Mouse (Mus musculus): ENCODE data around the gene Abcb10. TPM values are rescaled to one million over a fixed set of nuclear protein-coding genes. Genes with fewer than 3 reads are reported as not detected.

The Abcb10 gene
- total and polyA plus RNA-seq, 2 experiments from 2014 or later = 17.2 to 34.5 TPM

- Histone ChIP-seq H3K27ac (ENCODE audit: low read depth) (no peak overlapping the region), H3K36me3 (replicated peaks; ENCODE audit: control insufficient read depth, insufficient read depth, low read length) (peaks cover 94% of the 10 kb centered on the region)
Observed at GRCm38 (mm10) chr8:124002546-124003108, 19.7 kb upstream of the Abcb10 start.

GRCm38 (mm10) chr8:123999568-123999967 lies 16.6 kb upstream of the Abcb10 start:
- peaks cover 89% of the 10 kb centered on the region for H3K36me3 ChIP-seq (replicated peaks; ENCODE audit: control insufficient read depth, insufficient read depth, low read length)
- H3K4me2 ChIP-seq (ENCODE audit: low read depth, low read length) = no peak overlapping the region
- peak; percentile 49 for DNase-seq (ENCODE audit: low spot score)
- H3K4me1 ChIP-seq (ENCODE audit: control insufficient read depth, insufficient read depth) = peaks cover 15% of the 10 kb centered on the region
- H3K27me3 ChIP-seq (ENCODE audit: control insufficient read depth, insufficient read depth, low read length) = no peaks in the 10 kb centered on the region
- ATAC-seq (ENCODE audit: insufficient read depth, low read depth) = peak; percentile 88
- H3K4me3 ChIP-seq (ENCODE audit: low read depth, low read length) = no peak overlapping the region
- no peak overlapping the region for H3K9ac ChIP-seq (replicated peaks; ENCODE audit: low read depth, low read length)
- 45% methylated on average over 2 of the region's 2 CpGs for WGBS
- H3K9me3 ChIP-seq (replicated peaks; ENCODE audit: control insufficient read depth, low read length) = no peaks in the 10 kb centered on the region
- TF ChIP-seq CTCF (IDR thresholded peaks at IDR 0.05; ENCODE audit: low read depth) = no peak
- no peak for TF ChIP-seq EP300 (IDR thresholded peaks at IDR 0.05; ENCODE audit: low read depth)
- H3K27ac ChIP-seq (ENCODE audit: low read depth) = peak overlapping the region; percentile 57

More at GRCm38 (mm10) chr8:124002546-124003108, 19.7 kb upstream of the Abcb10 start:
- H3K4me2 ChIP-seq (ENCODE audit: low read depth, low read length) = no peak overlapping the region
- H3K27me3 ChIP-seq (ENCODE audit: control insufficient read depth, insufficient read depth, low read length) = no peaks in the 10 kb centered on the region
- H3K9me3 ChIP-seq (replicated peaks; ENCODE audit: control insufficient read depth, low read length) = no peaks in the 10 kb centered on the region
- ATAC-seq (ENCODE audit: insufficient read depth, low read depth) (no peak), DNase-seq (ENCODE audit: low spot score) (no peak)
- peaks cover 15% of the 10 kb centered on the region for H3K4me1 ChIP-seq (ENCODE audit: control insufficient read depth, insufficient read depth)
- TF ChIP-seq CTCF (IDR thresholded peaks at IDR 0.05; ENCODE audit: low read depth) (no peak), EP300 (IDR thresholded peaks at IDR 0.05; ENCODE audit: low read depth) (no peak)
- H3K4me3 ChIP-seq (ENCODE audit: low read depth, low read length) = no peak overlapping the region
- WGBS = 87% methylated on average over 10 of the region's 10 CpGs
- no peak overlapping the region for H3K9ac ChIP-seq (replicated peaks; ENCODE audit: low read depth, low read length)

- Histone ChIP-seq H3K36me3 (replicated peaks; ENCODE audit: control insufficient read depth, insufficient read depth, low read length) (peaks cover 38% of the 10 kb centered on the region), H3K4me1 (ENCODE audit: control insufficient read depth, insufficient read depth) (peaks cover 6% of the 10 kb centered on the region), H3K4me3 (ENCODE audit: low read depth, low read length) (no peak overlapping the region), H3K9ac (replicated peaks; ENCODE audit: low read depth, low read length) (no peak overlapping the region), H3K27me3 (ENCODE audit: control insufficient read depth, insufficient read depth, low read length) (no peaks in the 10 kb centered on the region), H3K4me2 (ENCODE audit: low read depth, low read length) (no peak overlapping the region), H3K9me3 (replicated peaks; ENCODE audit: control insufficient read depth, low read length) (no peaks in the 10 kb centered on the region), H3K27ac (ENCODE audit: low read depth) (no peak overlapping the region)
- no peak for DNase-seq (ENCODE audit: low spot score)
- ATAC-seq (ENCODE audit: insufficient read depth, low read depth) = no peak
- WGBS = 94% methylated on average over 3 of the region's 3 CpGs
- TF ChIP-seq CTCF (IDR thresholded peaks at IDR 0.05; ENCODE audit: low read depth) (no peak), EP300 (IDR thresholded peaks at IDR 0.05; ENCODE audit: low read depth) (no peak)
Observed at GRCm38 (mm10) chr8:123993997-123994396, 11.1 kb upstream of the Abcb10 start.

GRCm38 (mm10) chr8:123993597-123993996 lies 10.7 kb upstream of the Abcb10 start:
- DNase-seq (ENCODE audit: low spot score) (no peak), ATAC-seq (ENCODE audit: insufficient read depth, low read depth) (no peak)
- Histone ChIP-seq H3K4me1 (ENCODE audit: control insufficient read depth, insufficient read depth) (peaks cover 9% of the 10 kb centered on the region), H3K9ac (replicated peaks; ENCODE audit: low read depth, low read length) (no peak overlapping the region), H3K4me2 (ENCODE audit: low read depth, low read length) (no peak overlapping the region), H3K27ac (ENCODE audit: low read depth) (no peak overlapping the region), H3K36me3 (replicated peaks; ENCODE audit: control insufficient read depth, insufficient read depth, low read length) (peaks cover 34% of the 10 kb centered on the region), H3K4me3 (ENCODE audit: low read depth, low read length) (no peak overlapping the region), H3K27me3 (ENCODE audit: control insufficient read depth, insufficient read depth, low read length) (no peaks in the 10 kb centered on the region), H3K9me3 (replicated peaks; ENCODE audit: control insufficient read depth, low read length) (no peaks in the 10 kb centered on the region)
- TF ChIP-seq EP300 (IDR thresholded peaks at IDR 0.05; ENCODE audit: low read depth) (no peak), CTCF (IDR thresholded peaks at IDR 0.05; ENCODE audit: low read depth) (no peak)
- 92% methylated on average over 5 of the region's 5 CpGs for WGBS

- Histone ChIP-seq H3K27ac (ENCODE audit: low read depth) (no peak overlapping the region), H3K4me1 (ENCODE audit: control insufficient read depth, insufficient read depth) (peaks cover 9% of the 10 kb centered on the region), H3K4me2 (ENCODE audit: low read depth, low read length) (no peak overlapping the region), H3K4me3 (ENCODE audit: low read depth, low read length) (no peak overlapping the region), H3K36me3 (replicated peaks; ENCODE audit: control insufficient read depth, insufficient read depth, low read length) (peaks cover 25% of the 10 kb centered on the region), H3K27me3 (ENCODE audit: control insufficient read depth, insufficient read depth, low read length) (no peaks in the 10 kb centered on the region), H3K9ac (replicated peaks; ENCODE audit: low read depth, low read length) (no peak overlapping the region), H3K9me3 (replicated peaks; ENCODE audit: control insufficient read depth, low read length) (no peaks in the 10 kb centered on the region)
- ATAC-seq (ENCODE audit: insufficient read depth, low read depth) = no peak
- DNase-seq (ENCODE audit: low spot score) = no peak
- 74% methylated on average over 8 of the region's 8 CpGs for WGBS
- TF ChIP-seq CTCF (IDR thresholded peaks at IDR 0.05; ENCODE audit: low read depth) (peak; percentile 42), EP300 (IDR thresholded peaks at IDR 0.05; ENCODE audit: low read depth) (no peak)
Observed at GRCm38 (mm10) chr8:123992587-123992986, 9.7 kb upstream of the Abcb10 start.
